Mouse (Mus musculus) liver (tissue): ENCODE results near the gene P2ry13.
A peak's percentile ranks its signal among the peaks of the same experiment; 100 is the strongest.

ENCODE experiments used
- DNase-seq: peaks from one replicate; pipeline ENCODE4 v3.0.0-alpha.2; 2020; ENCODE audit warnings: mixed read lengths

P2ry13 gene

DNA sequence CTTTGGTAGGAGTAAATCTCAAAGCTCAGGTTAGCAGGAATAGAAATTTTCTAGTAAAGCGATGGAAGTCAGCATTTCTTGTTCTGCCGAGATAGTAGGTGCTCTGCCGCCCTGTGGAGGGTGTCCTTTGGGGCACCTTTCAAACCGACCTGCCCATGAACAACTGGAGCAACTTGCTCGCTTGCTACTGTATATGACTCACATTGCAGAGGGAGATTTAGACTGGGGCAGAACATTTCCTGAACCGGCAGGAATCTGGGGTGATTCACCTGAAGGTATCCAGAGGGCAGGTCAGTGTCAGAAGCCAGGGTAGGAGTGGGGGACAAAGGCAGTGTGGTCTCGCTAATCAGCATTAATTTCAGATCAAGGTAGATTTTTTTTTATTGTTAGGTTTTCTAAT is 15.7 kb downstream of the P2ry13 start, which contains the start of gene Gpr87:
Gene Gpr87 (minus strand): TSS at position 167 of the 400 bp plus-strand sequence.
- no peak for DNase-seq

- DNase-seq: no peak
These were observed 16.6 kb downstream of the P2ry13 start for GRCm38 (mm10) chr3:59194099-59194498.

DNA sequence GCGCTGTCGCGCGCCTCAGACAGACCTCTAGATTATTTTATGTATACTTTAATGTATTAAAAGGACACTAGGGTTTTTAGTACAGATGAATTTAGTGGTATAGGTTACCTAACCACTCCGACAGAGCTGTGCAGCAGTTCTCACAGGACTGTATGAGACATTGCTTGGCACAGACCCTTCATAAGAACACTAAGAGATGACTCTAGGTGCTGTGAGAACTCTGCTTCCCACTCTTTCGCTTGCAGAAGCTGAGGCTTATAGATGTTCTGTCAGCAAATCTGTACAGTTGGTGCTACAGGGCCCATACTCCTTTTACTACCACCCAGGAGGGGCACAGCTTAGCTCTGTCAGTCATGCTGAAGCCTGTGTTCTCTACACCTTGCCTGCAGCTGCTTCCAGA is 19.0 kb downstream of the P2ry13 start:
- no peak for DNase-seq

DNA sequence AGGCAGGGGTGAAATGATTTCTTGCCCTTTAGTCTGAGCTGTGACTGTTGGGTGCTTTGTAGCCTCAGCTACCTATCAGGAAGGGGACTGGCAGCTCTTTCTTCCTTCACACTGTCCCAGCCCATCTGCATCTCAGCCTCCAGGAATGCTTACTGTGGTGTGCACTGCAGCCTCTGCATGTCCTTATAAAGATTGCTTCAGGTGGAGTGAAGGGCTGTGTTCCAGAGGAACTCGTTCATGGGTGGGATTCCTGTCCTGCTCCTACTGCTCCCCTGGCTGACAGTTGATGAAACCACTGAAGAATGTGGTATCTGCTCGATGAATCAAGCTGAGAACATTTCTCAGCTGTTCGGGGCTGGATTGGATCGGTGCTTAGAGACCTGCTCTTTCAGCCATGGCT is 23.3 kb downstream of the P2ry13 start:
- DNase-seq: no peak

DNA sequence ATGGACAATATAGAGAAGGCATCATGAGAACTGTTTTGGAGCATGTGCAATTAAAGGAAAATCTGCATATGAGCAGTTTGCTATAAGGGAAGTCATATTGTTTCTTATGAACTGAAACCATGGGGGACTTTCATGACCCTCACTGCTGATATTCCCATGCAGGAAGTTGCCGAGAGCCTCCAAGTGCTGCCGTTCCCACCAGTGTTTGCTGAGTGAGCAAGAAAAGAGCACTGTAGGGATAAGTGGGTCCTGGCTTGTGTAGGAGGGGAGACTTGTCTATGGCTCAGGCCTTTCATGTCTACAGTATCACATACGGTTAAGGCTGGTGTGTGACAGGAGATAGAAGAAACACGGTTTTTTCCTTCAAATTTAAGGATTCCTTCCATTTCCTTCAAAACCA is 25.0 kb downstream of the P2ry13 start:
- no peak for DNase-seq

- DNase-seq: no peak
These were observed 28.6 kb downstream of the P2ry13 start for GRCm38 (mm10) chr3:59182129-59182528.

DNA sequence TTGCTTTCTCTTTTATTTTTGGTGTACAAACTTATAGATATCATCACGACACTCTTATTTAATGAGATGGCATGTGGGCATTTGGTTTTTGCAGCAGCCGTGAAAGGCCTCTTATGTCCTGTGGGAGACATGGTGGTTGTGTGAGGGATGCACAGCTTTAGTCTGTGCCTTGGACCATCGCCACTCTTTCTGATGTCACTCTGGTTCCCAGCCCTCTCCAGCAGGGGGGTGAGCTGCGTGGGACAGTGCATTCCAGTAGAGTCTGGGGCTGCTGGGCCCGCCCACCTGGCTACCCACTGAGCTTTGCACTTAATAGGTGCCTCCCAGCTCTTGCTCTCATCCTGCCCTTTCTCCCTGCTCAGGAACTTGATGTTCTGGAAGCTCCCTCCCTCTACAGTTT is 29.5 kb downstream of the P2ry13 start:
- DNase-seq: no peak

GRCm38 (mm10) chr3:59176871-59177270 is 33.8 kb downstream of the P2ry13 start:
- no peak for DNase-seq

GRCm38 (mm10) chr3:59175234-59175633 is 35.4 kb downstream of the P2ry13 start:
- DNase-seq: peak; percentile 20

DNA sequence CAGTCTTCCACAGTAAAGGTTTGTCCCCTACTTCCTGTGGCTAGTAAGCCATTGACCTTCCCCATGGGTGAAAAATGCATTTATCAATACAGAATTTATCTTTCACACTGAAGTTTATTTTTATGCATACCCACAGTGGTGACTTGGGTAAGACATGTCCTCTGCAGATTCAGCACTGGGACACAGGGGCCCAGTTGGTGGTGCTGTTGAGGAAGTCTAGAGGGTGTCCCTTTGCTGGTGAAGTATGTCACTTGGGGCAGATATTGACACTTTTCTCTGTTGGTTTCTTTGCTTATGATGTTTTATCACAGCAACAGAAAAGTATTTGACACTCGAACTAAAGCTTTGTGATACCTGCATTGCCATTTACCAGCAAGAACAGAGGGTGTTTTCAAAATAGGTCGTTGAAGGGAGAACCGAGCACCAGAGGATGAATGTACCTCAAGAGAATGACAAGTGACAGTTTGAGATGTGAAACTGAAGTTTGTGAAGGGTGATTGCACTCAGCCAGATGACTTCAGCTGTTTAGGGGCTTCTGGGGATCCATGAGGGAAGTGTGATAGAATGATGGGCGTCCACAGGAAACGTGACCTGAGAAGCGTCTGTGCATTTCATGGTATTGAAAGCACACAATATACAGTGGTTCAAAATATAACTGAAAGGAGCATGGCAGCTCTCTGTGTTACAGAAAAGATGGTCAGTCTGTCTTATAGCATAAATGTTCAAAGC is 36.1 kb downstream of the P2ry13 start:
- DNase-seq: no peak

DNA sequence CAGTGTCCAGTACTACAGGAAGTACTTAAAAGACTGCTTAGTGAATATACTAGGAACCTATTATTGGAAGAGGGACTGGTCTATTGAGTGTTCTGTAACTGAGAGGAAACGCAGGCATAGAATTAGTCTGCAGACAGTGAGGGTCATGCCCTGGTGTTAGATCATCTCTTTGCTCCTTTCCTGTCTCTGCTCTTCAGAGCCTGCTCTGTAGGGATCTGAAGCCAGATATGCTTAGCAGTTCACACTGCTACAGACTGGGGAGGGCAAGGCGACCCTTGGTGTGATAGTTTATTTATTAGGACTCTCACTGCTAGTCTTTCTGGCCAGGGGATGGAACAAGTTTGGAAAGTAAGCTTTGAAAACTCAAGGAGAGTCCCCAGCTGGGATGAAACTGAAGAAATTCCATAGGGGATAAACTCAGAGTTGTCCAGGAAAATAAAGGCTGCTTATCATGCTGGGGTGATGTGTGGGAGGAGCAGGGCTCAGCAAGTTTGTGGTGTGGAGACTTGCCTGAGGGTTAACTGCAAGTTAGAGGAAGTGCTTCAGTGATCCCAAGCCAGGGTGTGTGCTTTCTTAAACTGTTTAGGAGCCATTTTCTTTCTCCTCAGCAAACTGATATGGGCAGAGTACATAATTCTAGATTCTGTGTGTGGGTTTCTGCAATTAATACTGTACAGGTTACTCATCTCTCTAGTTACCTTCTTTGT is 40.6 kb downstream of the P2ry13 start:
- no peak for DNase-seq

- DNase-seq: no peak
These were observed 41.5 kb downstream of the P2ry13 start for GRCm38 (mm10) chr3:59169215-59169614.

DNA sequence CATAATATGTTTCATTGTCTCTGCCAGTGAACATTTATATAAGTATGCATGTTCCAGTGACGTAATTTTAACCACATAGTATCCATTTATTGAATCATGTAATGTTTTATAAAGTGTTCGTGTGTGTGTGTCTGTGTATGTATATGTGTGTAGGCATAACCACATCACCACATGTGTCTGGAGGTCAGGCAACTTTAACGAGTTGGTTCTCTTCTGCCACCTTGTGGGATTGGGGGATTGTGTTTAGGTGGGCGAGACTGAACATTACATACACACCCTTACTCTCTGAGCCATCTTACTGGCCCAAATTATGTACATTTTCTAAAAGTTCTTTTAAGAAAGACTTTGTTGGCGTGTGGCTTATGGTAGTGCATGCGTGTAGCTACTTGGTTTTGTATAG is 42.2 kb downstream of the P2ry13 start:
- DNase-seq: no peak

DNA sequence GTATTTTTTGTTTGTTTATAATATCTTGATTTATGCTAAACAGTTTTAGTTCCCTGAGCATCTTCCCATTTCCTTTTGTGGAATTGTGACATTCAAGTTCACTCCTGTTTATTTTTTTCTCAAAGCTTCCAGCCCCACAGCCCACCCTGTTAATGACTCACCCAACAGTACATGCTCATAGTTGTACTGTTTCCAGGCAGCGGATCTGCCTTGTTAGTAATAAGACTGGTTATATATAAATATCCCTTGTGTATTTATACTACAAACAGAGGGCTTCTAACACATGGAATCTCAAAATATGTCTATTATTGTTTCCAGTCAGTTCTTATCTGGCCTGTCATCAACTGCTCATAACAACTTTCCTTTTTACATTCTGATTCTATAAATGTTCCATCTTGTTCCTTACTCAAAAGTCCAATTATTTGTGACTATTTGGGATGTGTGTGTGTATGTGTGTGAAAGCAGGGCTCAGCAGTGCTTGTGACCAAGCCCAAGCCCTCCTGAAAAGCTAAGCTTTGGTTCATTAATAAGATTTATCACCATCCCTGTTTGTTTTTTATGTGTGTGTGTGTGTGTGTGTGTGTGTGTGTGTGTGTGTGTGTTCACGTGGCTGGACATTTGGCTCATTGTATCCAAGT is 43.1 kb downstream of the P2ry13 start:
- DNase-seq: no peak

DNA sequence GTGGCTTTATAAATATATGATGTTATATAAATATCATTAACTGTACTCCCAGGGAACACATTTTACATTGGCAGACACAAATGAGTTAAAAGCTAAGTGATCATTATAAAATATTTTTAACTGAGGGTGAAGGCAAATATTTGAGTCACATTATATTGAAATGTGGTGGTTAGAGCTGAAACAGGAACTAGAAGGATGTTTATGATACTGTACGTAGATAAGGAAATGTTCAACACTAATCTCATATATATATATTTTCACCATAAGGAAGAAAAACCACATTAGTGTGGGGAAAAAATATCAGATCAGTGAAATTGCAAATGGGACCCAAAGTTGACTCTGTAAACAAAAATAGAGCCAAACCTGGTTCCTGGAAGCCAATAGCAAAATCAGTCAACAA is 50.2 kb downstream of the P2ry13 start:
- DNase-seq: no peak
